Mouse (Mus musculus): ENCODE data around the gene Clip1.

GRCm38 (mm10) chr5:123671473-123671820 lies 13.0 kb downstream of the Clip1 start:
- no peak for TF ChIP-seq CTCF (IDR thresholded peaks at IDR 0.05; ENCODE audit: borderline replicate concordance, control insufficient read depth, extremely low read depth, insufficient read depth, low read length, poor library complexity)
- TF ChIP-seq POLR2A (IDR thresholded peaks at IDR 0.05; ENCODE audit: control insufficient read depth, extremely low read depth, insufficient read depth, low read length, poor library complexity) = no peak

Data from thymus, adult 2 months (tissue).